Mouse (Mus musculus) intestine, embryonic 16.5 days (tissue): ENCODE data around the gene Sec13. TPM values are rescaled to one million over a fixed set of nuclear protein-coding genes. Genes with fewer than 3 reads are reported as not detected.

Experiments used
- ATAC-seq: fragments of 200-750 bp; cut with Nextera tagmentation; 2 replicates; pipeline ENCODE4 v1.8.0; 2017; ENCODE audit warnings: moderate TSS enrichment, moderate library complexity
- H3K27ac ChIP-seq: fragments of 300-500 bp; sonication (generic); 2 replicates; pipeline ENCODE4 v1.5.1; 2014; ENCODE audit warnings: mild to moderate bottlenecking, low read length
- H3K27me3 ChIP-seq: fragments of 300-500 bp; sonication (generic); replicated peaks from 2 replicates; pipeline ENCODE4 v1.6.1; 2014; ENCODE audit warnings: low read length, control low read depth, mixed read lengths; ENCODE audit not compliant: control insufficient read depth, insufficient read depth
- H3K36me3 ChIP-seq: fragments of 300-500 bp; sonication (generic); 2 replicates; pipeline ENCODE4 v1.6.1; 2014; ENCODE audit warnings: low read length, control low read depth; ENCODE audit not compliant: control insufficient read depth, insufficient read depth
- H3K4me1 ChIP-seq: fragments of 300-500 bp; sonication (generic); 2 replicates; pipeline ENCODE4 v1.6.1; 2014; ENCODE audit warnings: low read length, control low read depth, mixed read lengths; ENCODE audit not compliant: control insufficient read depth, insufficient read depth
- H3K4me2 ChIP-seq: fragments of 300-500 bp; sonication (generic); 2 replicates; pipeline ENCODE4 v1.6.1; 2014; ENCODE audit warnings: low read depth, low read length, control low read depth
- H3K4me3 ChIP-seq: fragments of 300-500 bp; sonication (generic); 2 replicates; pipeline ENCODE4 v1.5.1; 2014; ENCODE audit warnings: mild to moderate bottlenecking, low read length
- H3K9ac ChIP-seq: fragments of 300-500 bp; sonication (generic); 2 replicates; pipeline ENCODE4 v1.6.1; 2014; ENCODE audit warnings: low read depth, low read length
- H3K9me3 ChIP-seq: fragments of 300-500 bp; sonication (generic); 2 replicates; pipeline ENCODE4 v1.6.1; 2016; ENCODE audit warnings: low read length, control low read depth; ENCODE audit not compliant: control insufficient read depth
- WGBS: fragments of 180-500 bp; shearing (Covaris S2); extraction: QIAGEN DNeasy Blood & Tissue Kit; methylation state at CpG from one replicate; pipeline ENCODE4 v1.1.7; 2014; 5-methylcytosine and 5-hydroxymethylcytosine counted together
- microRNA-seq: library from miRNA; unstranded; fragments of <30 nt; microRNA quantifications from one replicate; pipeline ENCODE4, GENCODE M21; 2016
- polyA plus RNA-seq: library from polyadenylated mRNA; unstranded; fragments of >200 nt; fragmentation: Nextera tagmentation; extraction: Ambion mirVana; gene quantifications from 2 replicates; pipeline ENCODE4 v1.2.1, GENCODE M21; 2015

The Sec13 gene
- polyA plus RNA-seq, 1 experiment from 2014 or later: 317 TPM

GRCm38 (mm10) chr6:113678246-113679012, 62.1 kb downstream of the Sec13 start:
- no peak for ATAC-seq
- Histone ChIP-seq H3K27ac (no peak overlapping the region), H3K9ac (no peak overlapping the region), H3K4me1 (peaks cover 4% of the 10 kb centered on the region; the same call in 1 of the 2 replicates), H3K4me2 (no peak overlapping the region), H3K9me3 (no peaks in the 10 kb centered on the region), H3K36me3 (peaks cover 3% of the 10 kb centered on the region; the same call in 1 of the 2 replicates), H3K27me3 (no peaks in the 10 kb centered on the region), H3K4me3 (no peak overlapping the region)
- 80% methylated on average over 14 of the region's 14 CpGs for WGBS

Small RNA genes within 50 kb of the gene (microRNA-seq; reads per million reads assigned to microRNA genes)
- gene Mir7042: 0.91 reads per million

Other genes starting within 250 kb of the Sec13 start
- 0.22 and 0.42 TPM in 2 replicates for gene Prrt3, start 238.8 kb downstream of the Sec13 start, polyA plus RNA-seq
- gene Emc3, start 209.1 kb downstream of the Sec13 start, polyA plus RNA-seq: 93.1 and 94.5 TPM in 2 replicates
- 5.5 and 7.0 TPM in 2 replicates for gene Fancd2, start 209.1 kb downstream of the Sec13 start, polyA plus RNA-seq
- 0.20 TPM in 1 of 2 replicates, not detected in the other for gene Fancd2os, start 140.0 kb downstream of the Sec13 start, polyA plus RNA-seq
- 185 and 199 TPM in 2 replicates for gene Brk1, start 136.0 kb downstream of the Sec13 start, polyA plus RNA-seq
- gene Vhl, start 116.8 kb downstream of the Sec13 start, polyA plus RNA-seq: 27.5 and 30.5 TPM in 2 replicates
- 15.4 and 19.8 TPM in 2 replicates for gene Irak2, start 102.3 kb downstream of the Sec13 start, polyA plus RNA-seq
- gene Tatdn2, start 43.7 kb downstream of the Sec13 start, polyA plus RNA-seq: 0.60 and 0.65 TPM in 2 replicates
- gene Ghrl, start 20.9 kb downstream of the Sec13 start, polyA plus RNA-seq: 169 and 177 TPM in 2 replicates